Mouse (Mus musculus): Measurements from ENCODE around the gene Sostdc1. TPM values are rescaled to one million over a fixed set of nuclear protein-coding genes. Genes with fewer than 3 reads are reported as not detected.

The Sostdc1 gene
- total RNA-seq (2021): under 1 TPM; 0.26 to 0.43 TPM
- long read RNA-seq, experiment 1, partial matches to known transcripts: 0 of 1 reads
- long read RNA-seq, experiment 1, other reads (novel, unspliced or antisense): 0 of 1 reads
- long read RNA-seq, experiment 2: 0 reads

DNA sequence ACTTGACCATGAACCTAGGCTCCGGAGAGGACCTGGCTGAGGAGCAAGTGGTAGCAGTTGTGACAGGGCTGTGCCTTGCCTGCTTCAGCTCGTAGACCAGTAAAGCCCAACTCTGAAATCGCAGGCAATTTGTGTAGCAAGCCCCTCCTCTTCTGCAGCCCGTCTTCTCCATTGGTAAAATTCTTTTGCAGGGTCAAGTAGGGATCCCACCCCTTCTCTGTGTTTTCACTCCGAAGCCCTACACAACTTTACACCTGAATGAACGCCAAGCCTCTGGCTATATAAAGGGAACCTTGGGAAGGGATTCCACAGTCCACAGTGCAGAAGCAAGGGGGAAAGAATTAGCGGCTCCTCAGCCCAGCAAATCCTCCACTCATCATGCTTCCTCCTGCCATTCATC lies at the start of gene Sostdc1:
TSS of gene Sostdc1 (plus strand) at position 224 of the 400 bp plus-strand sequence.
- DNase-seq: no peak

DNA sequence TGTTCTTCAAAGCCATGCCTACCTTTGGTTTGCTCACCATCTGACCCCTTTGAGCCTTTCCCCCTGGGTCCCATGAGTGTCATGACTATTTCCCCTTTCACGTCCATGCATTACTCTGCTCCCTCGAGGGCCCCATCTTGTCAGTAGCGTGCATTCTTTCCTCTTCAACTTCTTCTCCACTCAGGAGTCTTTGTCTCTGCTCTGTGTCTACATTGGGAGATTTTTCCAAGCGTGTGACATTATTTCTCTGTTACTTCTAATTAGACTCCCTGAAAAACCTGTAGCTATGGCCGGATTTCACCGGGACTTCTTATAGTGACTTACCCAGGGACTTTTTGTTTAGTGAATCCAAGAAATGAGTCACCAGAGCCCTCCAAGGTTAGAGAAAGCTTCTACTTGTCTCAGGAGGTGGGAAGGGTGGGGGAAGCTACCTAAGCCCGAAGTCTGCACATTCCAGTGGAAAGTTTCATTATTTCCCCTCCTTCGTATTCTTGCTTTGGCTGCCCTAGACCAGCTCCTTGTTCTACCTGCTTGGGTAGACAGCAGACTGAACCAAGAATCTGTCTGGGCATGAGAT lies 46.2 kb upstream of the Sostdc1 start:
- DNase-seq: no peak

DNA sequence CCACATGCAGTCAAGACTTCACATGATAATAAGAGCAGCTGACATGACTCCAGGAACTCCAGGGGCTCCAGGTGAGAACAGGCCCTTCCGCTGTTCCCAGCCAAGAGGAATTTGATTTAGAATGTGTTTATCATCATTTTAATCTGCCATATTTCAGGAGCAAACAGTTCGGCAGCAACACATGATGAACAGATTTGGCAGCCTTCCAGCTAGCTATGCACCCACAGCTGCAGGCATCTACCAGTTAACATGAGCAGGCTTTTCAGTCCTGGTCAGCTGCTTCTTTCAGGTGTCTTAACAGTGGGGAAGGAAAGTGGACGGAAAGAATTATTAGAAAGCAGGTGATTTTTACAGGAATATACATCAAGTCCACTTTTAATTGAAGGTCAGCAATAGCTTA lies 39.1 kb upstream of the Sostdc1 start:
- no peak for DNase-seq

DNA sequence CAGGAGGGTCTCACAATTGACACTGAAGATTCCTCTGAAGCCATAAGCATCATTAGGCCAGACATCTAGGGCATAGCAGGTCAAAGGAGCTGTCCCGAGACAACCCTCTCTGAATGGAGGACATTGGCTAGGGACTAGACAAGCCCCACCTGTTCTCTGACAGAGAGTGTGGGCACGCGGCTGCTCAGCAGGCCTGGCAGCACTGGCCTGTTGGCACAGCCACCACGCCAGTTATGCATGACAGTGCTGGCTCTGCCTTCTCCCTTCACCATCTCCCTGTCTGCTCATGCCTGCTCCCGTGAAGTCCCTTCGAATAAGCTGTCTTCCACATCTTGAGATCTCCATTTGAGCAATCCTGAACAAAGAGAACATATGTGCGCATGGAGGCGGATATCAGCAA lies 24.3 kb upstream of the Sostdc1 start:
- peak; percentile 48 for DNase-seq

DNA sequence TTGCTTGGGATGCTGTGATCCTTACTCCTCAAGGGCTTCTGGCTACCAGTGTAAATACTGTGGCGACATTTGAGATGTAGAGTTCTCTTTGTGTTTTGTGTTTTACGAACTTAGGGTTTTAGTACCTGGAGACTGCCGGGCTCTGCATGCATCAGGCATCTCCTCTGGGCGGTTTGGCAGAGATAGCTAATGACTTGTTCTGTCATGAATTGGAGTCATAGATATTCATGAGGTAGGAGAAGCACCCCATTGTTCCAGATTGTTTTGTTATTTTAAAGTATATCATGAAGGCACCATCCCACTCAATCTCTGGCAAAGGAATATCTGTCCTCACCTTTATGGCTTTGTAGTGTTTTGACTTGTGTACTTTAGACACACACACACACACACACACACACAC lies 23.5 kb upstream of the Sostdc1 start:
- DNase-seq: no peak

DNA sequence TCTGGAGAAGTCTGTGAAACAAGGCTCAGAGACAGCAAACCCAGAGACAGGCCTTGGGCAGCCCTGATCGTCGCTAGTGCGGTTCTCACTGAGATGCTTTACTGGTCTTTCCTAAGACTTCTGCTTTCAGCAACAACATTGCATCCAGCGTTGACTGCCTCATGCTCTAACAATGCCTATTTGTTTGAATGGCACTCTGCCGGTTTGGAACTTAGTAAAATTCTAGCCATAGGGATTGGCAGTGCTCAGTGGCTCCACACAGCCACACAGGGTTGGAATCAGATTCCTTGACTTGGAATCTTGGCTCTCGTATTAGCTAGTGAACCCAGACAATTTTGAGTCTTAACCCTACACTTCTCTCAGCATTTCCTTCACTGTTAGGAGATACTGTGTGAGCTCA lies 22.6 kb upstream of the Sostdc1 start:
- no peak for DNase-seq

DNA sequence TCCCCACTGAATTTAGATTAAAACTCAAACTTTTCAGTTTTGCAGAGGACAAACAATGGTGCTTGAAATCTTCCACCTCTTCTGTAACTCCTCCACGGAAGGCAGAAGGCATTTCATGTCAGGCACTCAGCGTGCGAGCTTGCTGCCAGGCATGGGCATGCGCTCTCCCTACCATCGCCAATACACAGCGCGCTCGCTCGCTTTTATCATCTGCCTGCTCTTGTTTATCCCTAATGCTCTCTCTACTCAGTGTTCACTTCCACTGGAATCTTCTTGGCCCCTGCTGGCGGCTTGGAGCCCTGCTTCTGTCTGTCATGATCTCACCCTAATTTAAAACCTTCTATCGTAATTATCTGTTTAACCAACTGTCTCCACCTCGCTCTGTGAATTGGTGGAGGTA lies 11.6 kb upstream of the Sostdc1 start:
- no peak for DNase-seq

DNA sequence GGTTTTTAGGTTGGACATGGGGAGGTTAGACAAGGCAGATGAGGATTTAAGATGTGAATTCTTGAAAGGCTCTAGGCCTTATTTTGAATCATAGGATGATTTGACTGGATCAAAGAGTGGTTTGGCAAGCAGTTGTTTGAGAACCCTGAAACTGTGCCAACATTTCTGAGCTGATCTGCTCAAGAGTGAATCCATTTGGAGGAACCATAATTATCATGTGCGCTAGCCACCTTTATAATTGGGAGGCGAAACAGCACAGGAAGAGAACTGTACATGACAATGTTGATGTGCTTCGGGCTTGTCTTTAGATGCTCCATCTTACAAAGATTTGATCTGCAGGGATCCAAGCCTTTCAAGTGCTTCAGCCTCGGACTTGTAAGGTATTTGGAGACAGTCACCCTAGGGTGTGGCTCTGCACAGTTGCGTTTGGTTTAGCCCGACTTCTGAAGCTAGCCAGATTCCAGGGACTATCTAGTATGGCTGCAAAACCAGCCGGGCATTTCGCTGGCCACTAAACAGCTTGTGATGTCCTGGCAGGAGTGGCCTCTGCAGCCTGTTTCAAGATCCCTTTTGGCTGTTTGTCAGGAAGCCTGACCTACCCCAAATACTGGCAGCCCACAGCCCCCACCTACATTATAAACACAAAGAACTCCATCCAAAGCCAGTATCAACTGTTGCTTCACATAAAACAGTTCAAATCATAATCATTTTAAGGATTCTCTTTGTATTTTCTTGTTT lies 10.9 kb upstream of the Sostdc1 start:
- DNase-seq: no peak

DNA sequence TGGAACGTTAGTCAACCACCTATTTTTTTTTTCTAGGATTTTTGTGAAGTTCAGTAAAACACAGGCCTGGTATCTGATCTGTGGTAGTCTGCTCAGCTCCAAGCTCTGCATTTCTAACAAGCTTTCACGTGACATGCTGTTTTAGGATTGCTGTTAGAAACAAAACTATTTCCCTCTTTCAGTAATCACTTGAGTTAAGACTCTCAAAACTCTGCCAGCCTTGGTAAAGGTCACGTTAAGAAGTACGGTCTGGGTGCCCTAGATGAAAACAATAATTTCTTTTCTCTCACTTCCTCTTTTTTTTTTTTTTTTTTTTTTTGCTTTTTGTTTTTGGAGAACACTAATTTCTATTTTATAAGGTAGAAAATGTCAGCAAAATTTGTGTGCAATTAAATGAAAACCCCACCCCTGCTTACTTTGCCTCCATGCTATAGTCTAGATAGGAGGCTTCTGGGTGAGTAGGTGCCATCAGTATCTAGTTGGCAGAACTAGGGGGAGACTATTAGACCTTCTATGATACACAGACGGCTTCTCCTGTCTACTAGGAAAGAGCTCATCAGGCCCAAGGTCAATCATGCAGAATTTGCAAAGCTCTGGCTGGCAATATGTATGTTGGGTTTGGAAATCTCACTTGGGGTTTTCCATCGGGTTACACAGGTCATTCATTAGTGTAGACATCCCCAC lies 5.1 kb upstream of the Sostdc1 start:
- DNase-seq: no peak

DNA sequence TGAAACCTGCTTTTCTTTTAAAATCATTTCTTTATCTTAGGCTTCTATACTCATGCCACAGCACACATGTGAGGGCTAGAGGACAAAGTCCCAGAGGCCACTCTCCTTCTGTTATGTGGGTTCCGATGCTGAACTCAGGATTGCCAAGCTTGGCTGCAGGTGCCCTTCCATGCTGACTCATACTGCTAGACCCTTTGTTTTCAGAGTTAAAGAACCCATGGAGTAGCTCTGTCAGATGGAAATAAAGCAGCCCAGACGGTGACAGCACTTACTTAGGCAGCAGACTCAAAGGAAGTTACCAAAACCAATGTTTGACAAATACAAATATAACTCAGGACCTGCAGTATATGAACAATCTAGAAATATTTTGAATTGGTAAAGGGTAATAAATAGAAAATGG lies 924 bp upstream of the Sostdc1 start:
- DNase-seq: no peak

DNA sequence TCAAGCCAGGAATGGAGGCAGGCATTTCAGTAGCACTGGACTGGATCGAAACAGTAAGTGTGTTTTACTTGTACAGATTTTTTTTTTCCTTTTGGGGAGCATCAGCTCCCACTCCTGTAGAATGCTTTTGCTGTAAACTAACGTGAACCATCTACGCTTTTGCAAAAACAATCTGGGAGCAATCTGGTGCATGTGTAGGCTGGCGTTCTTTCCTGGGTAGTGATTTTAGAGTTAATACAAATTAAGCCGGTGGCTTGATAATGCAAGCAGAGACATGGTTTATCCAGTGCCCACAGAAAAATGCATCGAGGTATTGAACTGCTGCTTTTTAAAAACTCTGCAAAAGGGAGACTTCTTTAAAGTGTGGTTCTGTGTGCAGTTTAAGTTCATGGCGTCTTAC lies 507 bp downstream of the Sostdc1 start:
- no peak for DNase-seq

DNA sequence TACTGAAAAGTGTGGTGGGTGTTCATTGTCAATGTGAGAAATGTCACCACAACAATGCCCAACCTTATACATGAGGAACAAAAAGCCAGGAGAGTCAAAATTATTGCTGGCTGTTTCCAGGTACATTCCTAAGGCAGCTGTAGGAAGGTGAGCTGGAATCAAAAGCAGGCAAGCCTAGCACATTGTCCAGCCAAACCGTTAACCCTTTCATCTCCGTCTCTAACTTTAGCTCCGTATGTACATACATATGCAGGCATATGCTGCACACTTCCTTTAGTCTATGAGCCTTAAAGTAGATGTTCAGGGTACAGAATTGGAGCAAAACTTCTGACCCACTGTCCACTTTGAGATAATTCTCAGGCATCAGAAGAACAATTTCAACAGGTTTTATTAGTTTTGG lies 1.6 kb downstream of the Sostdc1 start:
- no peak for DNase-seq

DNA sequence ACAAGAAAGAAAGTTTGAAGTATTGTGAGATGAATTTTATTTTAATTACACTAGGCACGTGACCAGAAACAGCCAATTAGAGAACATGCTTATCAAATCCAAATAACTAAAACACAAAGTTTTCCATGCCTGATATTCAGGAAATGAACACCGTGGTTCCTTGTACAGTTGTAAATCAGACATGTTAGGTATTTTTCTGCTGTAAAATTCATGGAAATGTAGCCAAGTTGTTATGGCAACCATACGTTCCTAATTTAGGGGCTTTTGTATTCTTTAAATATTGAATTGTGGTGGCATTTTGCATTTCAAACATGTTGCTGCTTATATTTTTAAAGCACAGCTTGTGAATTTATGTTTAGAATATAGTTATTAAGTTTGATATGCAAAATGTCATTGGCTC lies 2.1 kb downstream of the Sostdc1 start:
- DNase-seq: no peak

DNA sequence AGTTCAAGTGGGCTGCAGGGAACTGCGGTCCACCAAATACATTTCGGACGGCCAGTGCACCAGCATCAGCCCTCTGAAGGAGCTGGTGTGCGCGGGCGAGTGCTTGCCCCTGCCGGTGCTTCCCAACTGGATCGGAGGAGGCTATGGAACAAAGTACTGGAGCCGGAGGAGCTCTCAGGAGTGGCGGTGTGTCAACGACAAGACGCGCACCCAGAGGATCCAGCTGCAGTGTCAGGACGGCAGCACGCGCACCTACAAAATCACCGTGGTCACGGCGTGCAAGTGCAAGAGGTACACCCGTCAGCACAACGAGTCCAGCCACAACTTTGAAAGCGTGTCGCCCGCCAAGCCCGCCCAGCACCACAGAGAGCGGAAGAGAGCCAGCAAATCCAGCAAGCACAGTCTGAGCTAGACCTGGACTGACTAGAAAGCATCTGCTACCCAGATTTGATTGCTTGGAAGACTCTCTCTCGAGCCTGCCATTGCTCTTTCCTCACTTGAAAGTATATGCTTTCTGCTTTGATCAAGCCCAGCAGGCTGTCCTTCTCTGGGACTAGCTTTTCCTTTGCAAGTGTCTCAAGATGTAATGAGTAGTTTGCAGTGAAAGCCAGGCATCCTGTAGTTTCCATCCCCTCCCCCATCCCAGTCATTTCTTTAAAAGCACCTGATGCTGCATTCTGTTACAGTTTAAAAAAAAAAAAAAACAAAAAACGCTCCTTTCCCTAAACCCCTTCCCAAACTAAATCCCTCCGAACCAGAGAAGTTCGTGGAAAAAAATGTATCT lies 3.3 kb downstream of the Sostdc1 start:
- DNase-seq: peak; percentile 8

DNA sequence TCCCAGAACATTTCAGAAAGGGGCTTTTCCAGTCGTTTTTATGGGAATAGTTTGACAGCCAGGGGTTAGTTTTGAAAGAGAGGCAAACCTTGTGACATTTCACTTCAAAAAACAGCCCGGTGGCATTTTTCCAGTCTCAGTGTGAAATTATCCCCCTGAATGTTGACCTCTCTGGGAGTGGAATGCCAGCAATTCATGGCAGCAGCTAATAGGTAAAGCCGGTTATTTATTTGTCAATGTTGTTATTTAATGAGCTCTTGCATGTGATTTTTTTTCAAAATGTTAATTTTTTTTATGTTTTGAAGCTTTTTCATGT lies 3.8 kb downstream of the Sostdc1 start:
- DNase-seq: no peak

DNA sequence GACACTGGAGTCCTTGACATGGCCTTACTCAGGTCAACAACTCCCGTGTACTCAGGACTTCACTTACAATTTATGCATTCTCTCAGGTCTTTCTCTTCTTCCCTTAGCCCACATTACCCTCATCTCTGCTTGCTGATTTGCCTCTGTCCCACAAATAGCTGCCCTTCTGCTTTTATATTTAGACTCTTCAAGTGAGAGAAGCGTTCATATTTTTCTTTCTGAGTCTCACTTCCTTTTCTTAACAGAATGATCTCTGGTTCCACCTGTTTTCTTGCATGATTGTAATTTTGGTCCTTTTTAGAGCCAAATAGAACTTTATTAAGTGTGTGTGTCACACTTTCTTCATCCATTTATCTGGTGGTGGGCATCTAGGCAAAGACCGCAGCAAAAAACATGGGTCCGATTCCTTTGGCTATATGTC lies 12.2 kb downstream of the Sostdc1 start:
- DNase-seq: no peak

DNA sequence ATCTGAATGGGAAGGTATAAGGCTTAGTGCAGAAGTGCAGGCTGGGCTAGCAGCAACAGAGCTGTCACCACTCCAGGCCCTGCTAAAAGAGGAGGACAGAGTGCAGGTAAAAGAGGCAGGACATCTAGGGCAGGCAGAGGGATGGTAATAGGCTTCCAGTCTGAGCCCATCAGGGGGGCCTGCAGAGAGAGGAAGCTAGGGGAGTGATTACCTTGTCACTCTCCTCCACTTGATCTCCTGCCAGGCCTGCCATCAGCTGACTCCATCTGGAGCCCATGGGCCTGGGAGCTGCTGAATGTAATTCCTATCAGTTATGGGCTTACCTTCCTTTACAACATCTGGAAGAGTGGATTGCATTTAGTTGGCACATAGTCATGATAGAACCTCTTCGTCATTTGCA lies 18.7 kb downstream of the Sostdc1 start:
- DNase-seq: no peak

DNA sequence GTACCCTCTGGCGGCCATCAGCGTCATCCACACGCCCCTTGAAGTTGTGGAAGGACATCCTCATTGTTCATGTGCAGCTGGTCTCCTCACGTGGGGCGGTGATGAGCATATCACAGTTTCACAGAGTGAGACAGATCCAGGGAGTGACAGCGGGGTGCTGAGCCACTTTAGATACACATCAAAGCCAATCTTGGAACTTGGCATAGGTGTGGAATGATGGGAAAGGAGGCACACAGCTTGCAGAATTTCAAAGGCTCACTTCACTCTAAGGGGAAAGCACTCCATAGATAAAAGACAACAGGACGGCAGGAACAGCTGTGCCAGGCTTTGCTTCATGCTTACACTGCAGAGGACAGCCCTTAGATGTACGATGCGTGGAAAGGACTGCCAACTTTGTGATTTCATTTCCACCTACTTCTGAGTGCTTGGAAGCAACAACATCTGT lies 19.9 kb downstream of the Sostdc1 start:
- DNase-seq: no peak

DNA sequence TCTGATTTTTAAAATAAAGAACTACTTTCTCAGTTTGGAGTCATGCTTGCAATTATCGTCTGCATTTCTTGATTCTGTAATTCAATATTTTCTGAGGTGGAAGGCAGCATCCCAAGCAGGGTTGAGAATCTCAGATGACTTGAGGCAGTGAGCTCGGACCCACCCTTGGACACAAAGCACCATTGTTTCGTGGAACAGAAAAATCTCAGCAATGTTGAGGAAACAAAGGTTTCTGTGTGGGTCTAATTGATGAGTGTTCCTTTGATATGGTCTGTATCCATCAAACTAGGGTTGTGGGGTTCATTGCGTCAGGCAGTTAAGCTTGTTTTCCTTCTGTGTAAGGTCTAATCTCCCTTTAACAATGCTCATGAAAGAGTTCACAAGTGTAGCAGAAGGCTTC lies 30.2 kb downstream of the Sostdc1 start:
- no peak for DNase-seq

DNA sequence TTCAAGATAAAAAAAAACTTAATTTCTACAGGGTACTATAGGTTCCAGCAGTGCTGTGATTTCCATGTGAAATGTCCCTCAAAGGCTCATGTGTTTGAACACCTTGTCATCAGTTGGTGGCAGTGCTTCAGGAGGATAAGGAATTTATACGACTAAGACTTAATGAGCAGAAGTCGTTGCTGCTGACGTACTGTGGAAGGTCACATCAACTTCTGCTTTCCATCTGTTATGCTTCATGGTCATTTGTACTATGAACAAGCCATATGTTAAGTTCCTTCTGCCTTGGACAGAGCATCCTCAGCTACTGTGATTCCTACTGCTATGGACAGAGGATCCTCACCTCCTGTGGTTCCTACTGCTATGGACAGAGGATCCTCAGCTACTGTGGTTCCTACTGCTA lies 46.1 kb downstream of the Sostdc1 start:
- no peak for DNase-seq

DNA sequence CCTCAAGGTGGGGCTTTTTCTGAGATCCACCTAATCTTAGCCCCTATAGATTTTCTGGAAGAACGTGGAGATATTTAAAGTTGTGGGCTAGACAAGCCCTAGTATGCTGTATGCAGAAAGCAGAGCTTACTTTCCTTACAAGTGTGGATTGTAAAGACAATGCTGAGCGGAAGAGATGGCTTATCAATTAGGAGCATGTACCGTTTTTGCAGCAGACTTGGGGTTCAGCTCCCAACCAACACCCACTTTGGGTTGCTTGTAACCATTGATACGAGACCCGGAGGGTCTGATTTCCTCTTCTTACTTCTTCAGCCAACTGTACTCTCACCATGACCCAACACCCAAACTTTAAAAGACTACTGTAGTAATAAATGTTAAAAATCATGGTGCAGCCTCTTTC lies 46.8 kb downstream of the Sostdc1 start:
- DNase-seq: no peak

DNA sequence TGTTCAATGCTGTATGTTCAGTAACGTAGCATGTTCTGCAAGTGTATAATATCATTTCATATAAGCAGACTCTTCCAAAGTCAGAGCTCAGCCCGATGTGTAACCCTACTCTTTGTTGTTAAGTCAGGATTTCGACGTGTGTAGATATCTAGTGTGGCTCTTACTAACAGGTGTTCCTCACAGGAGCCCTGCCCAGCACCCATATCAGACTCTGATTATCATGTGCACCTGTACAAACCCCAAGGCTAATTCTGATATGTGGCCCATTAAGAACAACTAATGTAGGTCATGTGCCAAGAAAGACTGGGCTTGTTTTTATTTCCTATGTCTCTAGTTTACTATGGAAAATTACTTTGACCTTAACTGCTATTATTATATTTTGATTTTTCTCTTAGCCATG lies 50.1 kb downstream of the Sostdc1 start:
- no peak for DNase-seq

Measured in gastrocnemius, postnatal 25 days (tissue).